Mouse (Mus musculus) cerebellum, postnatal 4 days (tissue): ENCODE measurements around the gene Rab22a.

Experiments
- DNase-seq, 2 experiments: peaks; one replicate each; pipeline ENCODE4 v3.0.0; 2022; ENCODE audit warnings: low spot score in 2 of 2, mixed read lengths in 1 of 2

Rab22a gene

GRCm38 (mm10) chr2:173722251-173722857 is 62.8 kb downstream of the Rab22a start:
- no peak for DNase-seq

- DNase-seq = no peak
These were observed 64.8 kb downstream of the Rab22a start for GRCm38 (mm10) chr2:173724382-173724781.

- DNase-seq = no peak
These were observed 65.6 kb downstream of the Rab22a start for GRCm38 (mm10) chr2:173724940-173725807.

GRCm38 (mm10) chr2:173725819-173726218 is 66.3 kb downstream of the Rab22a start:
- DNase-seq = no peak

GRCm38 (mm10) chr2:173730444-173730966 is 70.9 kb downstream of the Rab22a start:
- no peak for DNase-seq

- no peak for DNase-seq
These were observed 74.9 kb downstream of the Rab22a start for GRCm38 (mm10) chr2:173734426-173734825.

- peak; percentile 100 for DNase-seq
These were observed 77.8 kb downstream of the Rab22a start, which contains the start of gene Vapb for GRCm38 (mm10) chr2:173737222-173737989. Gene Vapb, plus strand, starts transcription at chr2:173737511.

- DNase-seq = no peak
These were observed 78.7 kb downstream of the Rab22a start for GRCm38 (mm10) chr2:173738232-173738631.

- DNase-seq = no peak
These were observed 79.5 kb downstream of the Rab22a start for GRCm38 (mm10) chr2:173739107-173739506.

- no peak for DNase-seq
These were observed 82.5 kb downstream of the Rab22a start for GRCm38 (mm10) chr2:173742090-173742489.

- DNase-seq = no peak
These were observed 83.2 kb downstream of the Rab22a start for GRCm38 (mm10) chr2:173742744-173743143.

- DNase-seq = no peak
These were observed 84.7 kb downstream of the Rab22a start for GRCm38 (mm10) chr2:173744070-173744815.

- DNase-seq = no peak
These were observed 89.5 kb downstream of the Rab22a start for GRCm38 (mm10) chr2:173748961-173749659.

GRCm38 (mm10) chr2:173755433-173756144 is 96.0 kb downstream of the Rab22a start:
- DNase-seq = no peak
